Mouse (Mus musculus): Measurements from ENCODE around the gene Dhrs3. TPM values are rescaled to one million over a fixed set of nuclear protein-coding genes. Genes with fewer than 3 reads are reported as not detected.

Gene Dhrs3
- polyA plus RNA-seq (2014; fragmentation: Nextera tagmentation; extraction: Ambion mirVana): 119 and 123 TPM in 2 replicates

- no peaks in the 10 kb centered on the region for H3K36me3 ChIP-seq (ENCODE audit: control insufficient read depth, insufficient read depth, low read length)
- peak within 1 kb of the TSS; percentile 74 for H3K9ac ChIP-seq (ENCODE audit: low read length)
- no peaks in the 10 kb centered on the region for H3K9me3 ChIP-seq (ENCODE audit: control insufficient read depth, low read length)
- no peaks in the 10 kb centered on the region for H3K27me3 ChIP-seq (replicated peaks; ENCODE audit: control insufficient read depth, insufficient read depth, low read length)
- WGBS: under 1% methylated on average over 55 of the region's 55 CpGs
- H3K4me3 ChIP-seq (ENCODE audit: low read depth, low read length): peak within 1 kb of the TSS; percentile 72
- DNase-seq (ENCODE audit: low spot score): peak; percentile 92
- H3K4me1 ChIP-seq (replicated peaks; ENCODE audit: control insufficient read depth, insufficient read depth, low read length): peaks cover 25% of the 10 kb centered on the region
- peak within 1 kb of the TSS; percentile 87 for H3K27ac ChIP-seq (ENCODE audit: low read depth)
- peak; percentile 80 for ATAC-seq (replicated peaks; ENCODE audit: low FRiP score, low TSS enrichment, low read depth)
- peak within 1 kb of the TSS; percentile 77 for H3K4me2 ChIP-seq (ENCODE audit: low read length)
Measured at GRCm38 (mm10) chr4:144892133-144892936, at the start of gene Dhrs3. Dhrs3 (plus strand) TSS chr4:144892827.

GRCm38 (mm10) chr4:144861756-144862505, 30.7 kb upstream of the Dhrs3 start:
- H3K9me3 ChIP-seq (ENCODE audit: control insufficient read depth, low read length): no peaks in the 10 kb centered on the region
- H3K4me3 ChIP-seq (ENCODE audit: low read depth, low read length): no peak overlapping the region
- H3K27me3 ChIP-seq (replicated peaks; ENCODE audit: control insufficient read depth, insufficient read depth, low read length): no peaks in the 10 kb centered on the region
- no peaks in the 10 kb centered on the region for H3K36me3 ChIP-seq (ENCODE audit: control insufficient read depth, insufficient read depth, low read length)
- DNase-seq (ENCODE audit: low spot score) (no peak), ATAC-seq (replicated peaks; ENCODE audit: low FRiP score, low TSS enrichment, low read depth) (no peak)
- H3K9ac ChIP-seq (ENCODE audit: low read length): no peak overlapping the region
- H3K4me1 ChIP-seq (replicated peaks; ENCODE audit: control insufficient read depth, insufficient read depth, low read length): no peaks in the 10 kb centered on the region
- WGBS: 86% methylated on average over 3 of the region's 3 CpGs
- H3K4me2 ChIP-seq (ENCODE audit: low read length): no peak overlapping the region
- H3K27ac ChIP-seq (ENCODE audit: low read depth): no peak overlapping the region

GRCm38 (mm10) chr4:144867926-144868325, 24.7 kb upstream of the Dhrs3 start:
- no peak overlapping the region for H3K4me3 ChIP-seq (ENCODE audit: low read depth, low read length)
- H3K27me3 ChIP-seq (replicated peaks; ENCODE audit: control insufficient read depth, insufficient read depth, low read length): no peaks in the 10 kb centered on the region
- peak; percentile 28 for DNase-seq (ENCODE audit: low spot score)
- WGBS: 76% methylated on average over 5 of the region's 5 CpGs
- H3K4me2 ChIP-seq (ENCODE audit: low read length): no peak overlapping the region
- H3K27ac ChIP-seq (ENCODE audit: low read depth): no peak overlapping the region
- ATAC-seq (replicated peaks; ENCODE audit: low FRiP score, low TSS enrichment, low read depth): no peak
- no peak overlapping the region for H3K9ac ChIP-seq (ENCODE audit: low read length)
- no peaks in the 10 kb centered on the region for H3K9me3 ChIP-seq (ENCODE audit: control insufficient read depth, low read length)
- no peaks in the 10 kb centered on the region for H3K4me1 ChIP-seq (replicated peaks; ENCODE audit: control insufficient read depth, insufficient read depth, low read length)
- H3K36me3 ChIP-seq (ENCODE audit: control insufficient read depth, insufficient read depth, low read length): no peaks in the 10 kb centered on the region

GRCm38 (mm10) chr4:144868584-144868983, 24.0 kb upstream of the Dhrs3 start:
- Histone ChIP-seq H3K4me3 (ENCODE audit: low read depth, low read length) (no peak overlapping the region), H3K4me2 (ENCODE audit: low read length) (no peak overlapping the region), H3K27me3 (replicated peaks; ENCODE audit: control insufficient read depth, insufficient read depth, low read length) (no peaks in the 10 kb centered on the region), H3K4me1 (replicated peaks; ENCODE audit: control insufficient read depth, insufficient read depth, low read length) (no peaks in the 10 kb centered on the region), H3K9ac (ENCODE audit: low read length) (no peak overlapping the region), H3K27ac (ENCODE audit: low read depth) (no peak overlapping the region), H3K9me3 (ENCODE audit: control insufficient read depth, low read length) (no peaks in the 10 kb centered on the region), H3K36me3 (ENCODE audit: control insufficient read depth, insufficient read depth, low read length) (no peaks in the 10 kb centered on the region)
- 77% methylated on average over 4 of the region's 4 CpGs for WGBS
- no peak for ATAC-seq (replicated peaks; ENCODE audit: low FRiP score, low TSS enrichment, low read depth)
- no peak for DNase-seq (ENCODE audit: low spot score)

- ATAC-seq (replicated peaks; ENCODE audit: low FRiP score, low TSS enrichment, low read depth): no peak
- Histone ChIP-seq H3K4me1 (replicated peaks; ENCODE audit: control insufficient read depth, insufficient read depth, low read length) (no peaks in the 10 kb centered on the region), H3K4me3 (ENCODE audit: low read depth, low read length) (no peak overlapping the region), H3K36me3 (ENCODE audit: control insufficient read depth, insufficient read depth, low read length) (no peaks in the 10 kb centered on the region), H3K4me2 (ENCODE audit: low read length) (no peak overlapping the region), H3K9ac (ENCODE audit: low read length) (no peak overlapping the region), H3K27me3 (replicated peaks; ENCODE audit: control insufficient read depth, insufficient read depth, low read length) (no peaks in the 10 kb centered on the region), H3K9me3 (ENCODE audit: control insufficient read depth, low read length) (no peaks in the 10 kb centered on the region), H3K27ac (ENCODE audit: low read depth) (no peak overlapping the region)
- 33% methylated on average over 6 of the region's 6 CpGs for WGBS
- DNase-seq (ENCODE audit: low spot score): peak; percentile 48
Measured at GRCm38 (mm10) chr4:144872905-144873304, 19.7 kb upstream of the Dhrs3 start.

GRCm38 (mm10) chr4:144875576-144876093, 17.0 kb upstream of the Dhrs3 start:
- DNase-seq (ENCODE audit: low spot score): peak; percentile 27
- H3K36me3 ChIP-seq (ENCODE audit: control insufficient read depth, insufficient read depth, low read length): no peaks in the 10 kb centered on the region
- H3K27me3 ChIP-seq (replicated peaks; ENCODE audit: control insufficient read depth, insufficient read depth, low read length): no peaks in the 10 kb centered on the region
- no peak overlapping the region for H3K4me3 ChIP-seq (ENCODE audit: low read depth, low read length)
- H3K4me2 ChIP-seq (ENCODE audit: low read length): no peak overlapping the region
- ATAC-seq (replicated peaks; ENCODE audit: low FRiP score, low TSS enrichment, low read depth): no peak
- 70% methylated on average over 2 of the region's 2 CpGs for WGBS
- no peaks in the 10 kb centered on the region for H3K4me1 ChIP-seq (replicated peaks; ENCODE audit: control insufficient read depth, insufficient read depth, low read length)
- no peak overlapping the region for H3K9ac ChIP-seq (ENCODE audit: low read length)
- H3K9me3 ChIP-seq (ENCODE audit: control insufficient read depth, low read length): no peaks in the 10 kb centered on the region
- no peak overlapping the region for H3K27ac ChIP-seq (ENCODE audit: low read depth)

- no peaks in the 10 kb centered on the region for H3K36me3 ChIP-seq (ENCODE audit: control insufficient read depth, insufficient read depth, low read length)
- H3K27ac ChIP-seq (ENCODE audit: low read depth): no peak overlapping the region
- H3K4me3 ChIP-seq (ENCODE audit: low read depth, low read length): no peak overlapping the region
- WGBS: 54% methylated on average over 1 of the region's 1 CpGs
- H3K4me1 ChIP-seq (replicated peaks; ENCODE audit: control insufficient read depth, insufficient read depth, low read length): 0 out of 2 replicates have a peak, but pooled peaks cover 6% of the 10 kb centered on the region
- no peaks in the 10 kb centered on the region for H3K27me3 ChIP-seq (replicated peaks; ENCODE audit: control insufficient read depth, insufficient read depth, low read length)
- ATAC-seq (replicated peaks; ENCODE audit: low FRiP score, low TSS enrichment, low read depth) (no peak), DNase-seq (ENCODE audit: low spot score) (no peak)
- H3K9me3 ChIP-seq (ENCODE audit: control insufficient read depth, low read length): no peaks in the 10 kb centered on the region
- H3K9ac ChIP-seq (ENCODE audit: low read length): no peak overlapping the region
- no peak overlapping the region for H3K4me2 ChIP-seq (ENCODE audit: low read length)
Measured at GRCm38 (mm10) chr4:144879549-144879948, 13.1 kb upstream of the Dhrs3 start.

- Histone ChIP-seq H3K9me3 (ENCODE audit: control insufficient read depth, low read length) (no peaks in the 10 kb centered on the region), H3K4me2 (ENCODE audit: low read length) (no peak overlapping the region), H3K4me1 (replicated peaks; ENCODE audit: control insufficient read depth, insufficient read depth, low read length) (0 out of 2 replicates have a peak, but pooled peaks cover 6% of the 10 kb centered on the region), H3K27ac (ENCODE audit: low read depth) (no peak overlapping the region), H3K36me3 (ENCODE audit: control insufficient read depth, insufficient read depth, low read length) (no peaks in the 10 kb centered on the region), H3K4me3 (ENCODE audit: low read depth, low read length) (no peak overlapping the region), H3K27me3 (replicated peaks; ENCODE audit: control insufficient read depth, insufficient read depth, low read length) (no peaks in the 10 kb centered on the region), H3K9ac (ENCODE audit: low read length) (no peak overlapping the region)
- DNase-seq (ENCODE audit: low spot score) (no peak), ATAC-seq (replicated peaks; ENCODE audit: low FRiP score, low TSS enrichment, low read depth) (no peak)
- 74% methylated on average over 2 of the region's 2 CpGs for WGBS
Measured at GRCm38 (mm10) chr4:144881376-144881775, 11.3 kb upstream of the Dhrs3 start.

Data from intestine, embryonic 14.5 days (tissue).